Mouse (Mus musculus): ENCODE results near the gene Gatc. TPM values are rescaled to one million over a fixed set of nuclear protein-coding genes. Genes with fewer than 3 reads are reported as not detected.
A peak's percentile ranks its signal among the peaks of the same experiment; 100 is the strongest.

Gene Gatc
- total RNA-seq, 1 experiment, result 3.1 TPM

DNA sequence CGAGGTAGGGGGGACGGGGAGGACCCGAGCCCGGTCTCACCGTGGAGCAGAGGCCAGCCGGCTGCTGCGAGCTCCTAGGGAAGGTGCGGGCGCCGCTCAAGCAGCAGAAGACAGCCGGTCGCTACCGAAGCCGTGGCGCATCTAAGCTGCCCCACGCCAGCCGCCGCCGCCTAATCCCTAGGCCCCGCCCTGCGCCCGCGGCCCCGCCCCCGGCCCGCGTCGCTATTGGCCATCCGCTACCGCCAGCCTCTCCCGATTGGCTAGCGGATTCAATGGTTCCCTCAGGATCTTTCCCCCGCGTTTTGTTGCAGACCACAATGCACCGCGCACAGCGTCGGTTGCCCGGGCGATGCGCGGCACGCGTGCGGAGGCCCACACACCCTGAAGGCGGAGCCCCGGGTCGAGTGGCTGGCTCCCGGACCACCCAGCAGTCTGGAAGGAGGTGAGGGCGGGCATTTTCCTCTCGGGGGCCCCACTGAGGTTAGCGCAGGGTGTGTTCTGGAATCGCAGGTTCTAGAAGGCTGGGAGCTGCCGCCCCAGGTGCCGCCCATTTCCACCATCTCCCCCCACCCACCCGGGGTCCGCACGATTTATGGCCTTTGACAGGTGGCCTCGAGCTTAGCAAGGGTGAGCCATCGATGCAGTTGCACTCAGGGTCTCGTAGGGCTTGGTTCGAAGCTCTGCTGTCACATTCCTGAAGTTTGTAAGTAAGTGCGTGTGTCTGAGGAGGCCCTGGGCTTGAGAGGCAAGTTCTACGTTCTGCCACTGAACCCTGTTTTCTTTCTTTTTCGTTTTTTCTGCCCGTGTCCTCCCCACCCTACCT is 40.0 kb downstream of the Gatc start, which contains the start of gene Dynll1:
Gene Dynll1, minus strand, starts transcription at position 208 of the 823 bp plus-strand sequence.
- H3K9me3 ChIP-seq (ENCODE audit: control insufficient read depth, insufficient read depth, low read depth, low read length), result no peaks in the 10 kb centered on the region
- H3K9ac ChIP-seq (ENCODE audit: insufficient read depth, low read depth, low read length, poor library complexity, severe bottlenecking), result peak within 1 kb of the TSS; percentile 89
- H3K36me3 ChIP-seq (ENCODE audit: control insufficient read depth, insufficient read depth, low read length, poor library complexity, severe bottlenecking), result peaks cover 23% of the 10 kb centered on the region
- DNase-seq (ENCODE audit: low read depth, low spot score), result peak; percentile 98
- peak within 1 kb of the TSS; percentile 94 for H3K4me3 ChIP-seq (ENCODE audit: insufficient read depth in 1 of 2, low read depth in 1 of 2, low read length in 2 of 2, poor library complexity in 1 of 2, severe bottlenecking in 1 of 2)
- peak; percentile 80 for TF ChIP-seq CHD2 (IDR thresholded peaks at IDR 0.05; ENCODE audit: low read depth, low read length)
- TF ChIP-seq MAFK (IDR thresholded peaks at IDR 0.05; ENCODE audit: insufficient read depth, low read depth, low read length), result peak; percentile 96
- TF ChIP-seq ZC3H11A (IDR thresholded peaks at IDR 0.05; ENCODE audit: borderline replicate concordance, low read depth, low read length), result no peak
- H3K27ac ChIP-seq (ENCODE audit: insufficient read depth, low read depth, low read length, poor library complexity, severe bottlenecking), result peak within 1 kb of the TSS; percentile 87
- peaks cover 1 to 3% of the 10 kb centered on the region in 2 experiments; a peak in 1 of 4 replicates for H3K4me1 ChIP-seq (ENCODE audit: control insufficient read depth in 2 of 2, insufficient read depth in 2 of 2, low read length in 2 of 2, poor library complexity in 1 of 2)
- in situ Hi-C loops (cut with MboI; ENCODE audit: low sequenced_read_pairs in 2 of 2, unreplicated experiment in 2 of 2), result no loop called here

- Histone ChIP-seq H3K9ac (ENCODE audit: insufficient read depth, low read depth, low read length, poor library complexity, severe bottlenecking) (peak overlapping the region; percentile 89), H3K4me3 (ENCODE audit: insufficient read depth in 1 of 2, low read depth in 1 of 2, low read length in 2 of 2, poor library complexity in 1 of 2, severe bottlenecking in 1 of 2) (peak overlapping the region; percentile 94), H3K4me1 (ENCODE audit: control insufficient read depth in 2 of 2, insufficient read depth in 2 of 2, low read length in 2 of 2, poor library complexity in 1 of 2) (peaks cover 1 to 3% of the 10 kb centered on the region in 2 experiments; a peak in 1 of 4 replicates), H3K9me3 (ENCODE audit: control insufficient read depth, insufficient read depth, low read depth, low read length) (no peaks in the 10 kb centered on the region), H3K27ac (ENCODE audit: insufficient read depth, low read depth, low read length, poor library complexity, severe bottlenecking) (peak overlapping the region; percentile 87), H3K36me3 (ENCODE audit: control insufficient read depth, insufficient read depth, low read length, poor library complexity, severe bottlenecking) (peaks cover 29% of the 10 kb centered on the region)
- in situ Hi-C loops (cut with MboI; ENCODE audit: low sequenced_read_pairs in 2 of 2, unreplicated experiment in 2 of 2), result no loop called here
- DNase-seq (ENCODE audit: low read depth, low spot score), result peak; percentile 47
- TF ChIP-seq ZNF384 (IDR thresholded peaks at IDR 0.05; ENCODE audit: low read depth, low read length) (peak; percentile 96), HCFC1 (IDR thresholded peaks at IDR 0.05; ENCODE audit: borderline replicate concordance, insufficient read depth, low read length) (no peak), ZC3H11A (IDR thresholded peaks at IDR 0.05; ENCODE audit: borderline replicate concordance, low read depth, low read length) (no peak), MAFK (IDR thresholded peaks at IDR 0.05; ENCODE audit: insufficient read depth, low read depth, low read length) (no peak), CHD2 (IDR thresholded peaks at IDR 0.05; ENCODE audit: low read depth, low read length) (no peak)
Observed at GRCm38 (mm10) chr5:115300035-115300744, 40.8 kb downstream of the Gatc start.

- in situ Hi-C loops (cut with MboI; ENCODE audit: low sequenced_read_pairs in 2 of 2, unreplicated experiment in 2 of 2), result no loop called here
- Histone ChIP-seq H3K36me3 (ENCODE audit: control insufficient read depth, insufficient read depth, low read length, poor library complexity, severe bottlenecking) (peaks cover 32% of the 10 kb centered on the region), H3K27ac (ENCODE audit: insufficient read depth, low read depth, low read length, poor library complexity, severe bottlenecking) (no peak overlapping the region), H3K9ac (ENCODE audit: insufficient read depth, low read depth, low read length, poor library complexity, severe bottlenecking) (no peak overlapping the region), H3K9me3 (ENCODE audit: control insufficient read depth, insufficient read depth, low read depth, low read length) (no peaks in the 10 kb centered on the region), H3K4me1 (ENCODE audit: control insufficient read depth in 2 of 2, insufficient read depth in 2 of 2, low read length in 2 of 2, poor library complexity in 1 of 2) (peaks cover 1 to 3% of the 10 kb centered on the region in 2 experiments; a peak in 1 of 4 replicates), H3K4me3 (ENCODE audit: insufficient read depth in 1 of 2, low read depth in 1 of 2, low read length in 2 of 2, poor library complexity in 1 of 2, severe bottlenecking in 1 of 2) (no peak overlapping the region)
- TF ChIP-seq MAFK (IDR thresholded peaks at IDR 0.05; ENCODE audit: insufficient read depth, low read depth, low read length) (0 out of 2 replicates have a peak, but pooled peaks have one; percentile 13), CHD2 (IDR thresholded peaks at IDR 0.05; ENCODE audit: low read depth, low read length) (no peak)
- DNase-seq (ENCODE audit: low read depth, low spot score), result no peak
Observed at GRCm38 (mm10) chr5:115296347-115296746, 44.6 kb downstream of the Gatc start.

DNA sequence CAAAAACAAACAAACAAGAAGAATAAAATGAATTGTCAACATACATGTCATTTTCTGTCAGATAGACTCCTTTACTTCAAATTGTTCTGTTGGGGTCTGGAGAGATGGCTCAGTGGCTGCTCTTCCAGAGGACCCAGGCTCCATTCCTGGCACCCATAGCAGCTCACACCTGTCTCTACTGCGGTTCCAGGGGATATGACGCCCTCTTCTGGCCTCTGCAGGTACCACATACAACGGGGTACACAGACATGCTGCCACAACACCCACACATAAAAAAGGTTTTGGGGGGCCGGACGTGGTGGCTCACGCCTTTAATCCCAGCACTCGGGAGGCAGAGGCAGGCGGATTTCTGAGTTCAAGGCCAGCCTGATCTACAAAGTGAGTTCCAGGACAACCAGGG is 46.8 kb downstream of the Gatc start:
- in situ Hi-C loops (cut with MboI; ENCODE audit: low sequenced_read_pairs in 2 of 2, unreplicated experiment in 2 of 2), result no loop called here
- no peak overlapping the region for H3K9ac ChIP-seq (ENCODE audit: insufficient read depth, low read depth, low read length, poor library complexity, severe bottlenecking)
- 0 out of 4 replicates have a peak, but pooled peaks cover 1 to 3% of the 10 kb centered on the region in 2 experiments for H3K4me1 ChIP-seq (ENCODE audit: control insufficient read depth in 2 of 2, insufficient read depth in 2 of 2, low read length in 2 of 2, poor library complexity in 1 of 2)
- no peak for TF ChIP-seq HCFC1 (IDR thresholded peaks at IDR 0.05; ENCODE audit: borderline replicate concordance, insufficient read depth, low read length)
- TF ChIP-seq ZC3H11A (IDR thresholded peaks at IDR 0.05; ENCODE audit: borderline replicate concordance, low read depth, low read length), result 0 out of 2 replicates have a peak, but pooled peaks have one; percentile 21
- H3K4me3 ChIP-seq (ENCODE audit: insufficient read depth in 1 of 2, low read depth in 1 of 2, low read length in 2 of 2, poor library complexity in 1 of 2, severe bottlenecking in 1 of 2), result no peak overlapping the region
- no peak overlapping the region for H3K27ac ChIP-seq (ENCODE audit: insufficient read depth, low read depth, low read length, poor library complexity, severe bottlenecking)
- H3K9me3 ChIP-seq (ENCODE audit: control insufficient read depth, insufficient read depth, low read depth, low read length), result no peaks in the 10 kb centered on the region
- H3K36me3 ChIP-seq (ENCODE audit: control insufficient read depth, insufficient read depth, low read length, poor library complexity, severe bottlenecking), result peaks cover 36% of the 10 kb centered on the region
- no peak for DNase-seq (ENCODE audit: low read depth, low spot score)

Data from ES-E14 (cell line).